Mouse (Mus musculus): ENCODE data around the gene Pank4. TPM values are rescaled to one million over a fixed set of nuclear protein-coding genes. Genes with fewer than 3 reads are reported as not detected.

Pank4 gene
- polyA plus RNA-seq, 1 experiment from 2014 or later, result 36.8 TPM

DNA sequence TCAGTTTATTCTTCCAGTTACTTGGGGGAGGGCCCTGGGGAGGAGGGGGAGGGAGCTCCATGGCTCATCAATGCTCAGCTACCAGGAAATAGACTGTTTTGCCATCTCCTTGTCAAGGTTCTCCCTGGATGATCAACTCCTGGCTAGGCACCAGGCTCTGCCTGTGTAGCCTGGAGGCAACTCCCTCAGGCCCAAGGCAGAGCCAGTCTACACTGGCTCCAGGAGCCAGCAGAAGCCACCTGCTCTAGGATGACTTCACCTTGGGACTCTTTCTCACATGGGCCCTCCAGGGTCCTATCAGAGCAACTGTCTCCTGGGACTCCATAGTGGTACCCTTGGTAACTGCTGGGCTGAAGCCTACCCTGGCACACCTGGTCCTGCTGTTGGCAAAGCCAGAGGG, 44.2 kb downstream of the Pank4 start:
- Histone ChIP-seq H3K4me3 (no peak overlapping the region), H3K4me1 (replicated peaks) (0 out of 2 replicates have a peak, but pooled peaks cover 3% of the 10 kb centered on the region), H3K9ac (no peak overlapping the region), H3K9me3 (no peaks in the 10 kb centered on the region), H3K27me3 (0 out of 2 replicates have a peak, but pooled peaks cover 5% of the 10 kb centered on the region), H3K36me3 (no peaks in the 10 kb centered on the region), H3K27ac (replicated peaks) (no peak overlapping the region), H3K4me2 (no peak overlapping the region)
- no peak for ATAC-seq (ENCODE audit: low read depth)

DNA sequence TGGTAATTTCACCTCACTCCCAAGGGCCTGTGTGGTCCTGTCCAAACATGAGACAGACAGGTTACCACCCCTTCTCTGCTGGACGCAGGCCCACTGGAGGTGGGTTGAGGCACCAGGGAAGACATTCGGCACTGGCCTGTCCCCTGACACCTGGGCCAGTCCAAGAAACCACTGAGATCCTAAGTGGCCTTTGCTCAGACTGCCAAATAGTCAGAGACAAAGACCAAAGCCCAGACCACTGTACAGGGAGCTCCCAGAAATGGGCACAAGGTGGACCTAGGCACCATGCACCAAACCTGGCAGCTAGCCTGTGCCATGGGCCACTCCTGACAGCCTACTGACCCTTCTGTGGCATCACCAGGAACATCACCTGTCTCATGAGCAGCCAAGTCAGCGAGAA, 45.3 kb downstream of the Pank4 start:
- Histone ChIP-seq H3K4me1 (replicated peaks) (peaks cover 10% of the 10 kb centered on the region), H3K9me3 (no peaks in the 10 kb centered on the region), H3K27me3 (0 out of 2 replicates have a peak, but pooled peaks cover 5% of the 10 kb centered on the region), H3K4me3 (no peak overlapping the region), H3K36me3 (no peaks in the 10 kb centered on the region), H3K9ac (no peak overlapping the region), H3K27ac (replicated peaks) (no peak overlapping the region), H3K4me2 (no peak overlapping the region)
- ATAC-seq (ENCODE audit: low read depth), result no peak
- 79% methylated on average over 3 of the region's 3 CpGs for WGBS

DNA sequence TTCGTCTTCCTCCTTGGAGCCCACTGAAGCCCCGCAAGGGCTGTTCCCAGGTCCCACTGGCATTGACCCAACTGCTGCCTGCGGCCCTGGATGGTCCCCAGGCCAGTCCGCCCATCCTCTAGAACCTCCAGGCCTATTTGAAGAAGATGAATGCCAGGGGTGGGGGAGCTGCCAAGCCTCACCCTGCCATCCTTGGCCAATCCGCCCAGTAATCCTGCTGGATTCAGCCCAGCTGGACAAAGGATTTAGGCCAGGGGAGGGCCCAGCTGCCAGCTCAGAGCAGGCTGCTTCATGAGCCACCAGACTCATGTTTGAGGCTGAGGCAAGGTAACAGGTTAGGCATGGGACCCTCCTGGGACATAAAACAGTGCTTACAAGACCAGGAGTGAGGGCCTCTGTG, 46.9 kb downstream of the Pank4 start:
- Histone ChIP-seq H3K4me3 (no peak overlapping the region), H3K4me2 (no peak overlapping the region), H3K9ac (no peak overlapping the region), H3K27me3 (0 out of 2 replicates have a peak, but pooled peaks cover 5% of the 10 kb centered on the region), H3K36me3 (no peaks in the 10 kb centered on the region), H3K27ac (replicated peaks) (no peak overlapping the region), H3K9me3 (no peaks in the 10 kb centered on the region), H3K4me1 (replicated peaks) (peaks cover 27% of the 10 kb centered on the region)
- 76% methylated on average over 5 of the region's 5 CpGs for WGBS
- ATAC-seq (ENCODE audit: low read depth), result no peak

DNA sequence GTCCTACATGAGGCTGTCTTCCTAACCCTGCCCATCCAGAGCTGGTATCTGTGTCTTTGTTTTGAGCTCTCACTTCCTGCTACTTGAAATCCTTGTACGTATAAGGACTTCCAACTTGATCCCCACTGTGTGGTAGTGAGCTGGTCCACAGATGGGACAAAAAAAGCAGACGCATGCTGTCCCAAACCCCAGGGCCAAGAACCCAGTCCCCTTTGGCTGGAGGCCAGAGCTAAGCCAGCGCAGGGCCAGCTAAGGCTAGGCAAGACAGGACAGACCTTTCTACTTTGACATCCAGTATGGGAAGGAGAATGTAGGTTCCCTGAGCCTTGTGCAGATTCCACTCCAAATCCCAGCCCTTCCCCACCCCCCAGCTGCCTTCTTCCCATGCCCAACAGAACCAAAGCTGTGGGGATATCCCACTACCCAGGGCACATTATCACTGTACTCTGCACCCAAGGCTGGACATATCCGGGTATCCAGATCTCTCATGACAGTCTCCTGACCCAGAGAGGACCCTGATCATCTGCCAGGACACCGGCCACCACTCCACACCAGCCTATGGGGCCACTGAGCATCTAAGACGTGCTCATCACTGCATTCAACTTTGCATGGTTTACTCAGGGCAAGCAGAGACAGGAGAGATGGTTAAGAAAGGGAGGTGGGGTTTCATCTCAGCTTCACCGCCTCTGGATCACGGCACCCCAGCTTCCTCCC, 47.5 kb downstream of the Pank4 start:
- Histone ChIP-seq H3K4me2 (no peak overlapping the region), H3K27me3 (0 out of 2 replicates have a peak, but pooled peaks cover 5% of the 10 kb centered on the region), H3K9ac (no peak overlapping the region), H3K4me1 (replicated peaks) (peaks cover 31% of the 10 kb centered on the region), H3K36me3 (no peaks in the 10 kb centered on the region), H3K27ac (replicated peaks) (no peak overlapping the region), H3K4me3 (no peak overlapping the region), H3K9me3 (no peaks in the 10 kb centered on the region)
- WGBS, result 78% methylated on average over 8 of the region's 8 CpGs
- ATAC-seq (ENCODE audit: low read depth), result no peak

DNA sequence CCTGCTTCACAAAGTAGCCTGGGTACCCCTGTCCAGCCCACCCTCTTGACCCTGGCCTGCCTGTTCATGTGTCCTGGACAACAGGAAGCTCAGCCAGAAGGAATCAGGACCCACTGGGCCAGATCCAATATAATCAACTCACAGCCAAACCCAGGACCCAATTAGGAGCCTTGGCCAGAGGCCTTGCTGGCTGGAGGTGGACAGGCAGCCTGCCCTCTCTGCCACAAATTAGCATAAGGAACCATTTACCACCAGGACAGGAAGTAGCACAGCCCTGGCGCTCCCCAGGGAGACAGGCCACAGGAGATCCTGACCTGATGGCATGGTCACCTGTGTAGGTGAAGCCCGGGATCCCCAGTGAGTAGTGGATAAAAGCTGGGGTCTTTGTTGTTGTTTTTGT, 48.2 kb downstream of the Pank4 start:
- no peak overlapping the region for H3K9ac ChIP-seq
- no peak overlapping the region for H3K4me2 ChIP-seq
- ATAC-seq (ENCODE audit: low read depth), result no peak
- H3K27ac ChIP-seq (replicated peaks), result no peak overlapping the region
- peaks cover 36% of the 10 kb centered on the region for H3K4me1 ChIP-seq (replicated peaks)
- H3K36me3 ChIP-seq, result no peaks in the 10 kb centered on the region
- 90% methylated on average over 2 of the region's 2 CpGs for WGBS
- H3K4me3 ChIP-seq, result no peak overlapping the region
- H3K9me3 ChIP-seq, result no peaks in the 10 kb centered on the region
- H3K27me3 ChIP-seq, result 0 out of 2 replicates have a peak, but pooled peaks cover 2% of the 10 kb centered on the region

DNA sequence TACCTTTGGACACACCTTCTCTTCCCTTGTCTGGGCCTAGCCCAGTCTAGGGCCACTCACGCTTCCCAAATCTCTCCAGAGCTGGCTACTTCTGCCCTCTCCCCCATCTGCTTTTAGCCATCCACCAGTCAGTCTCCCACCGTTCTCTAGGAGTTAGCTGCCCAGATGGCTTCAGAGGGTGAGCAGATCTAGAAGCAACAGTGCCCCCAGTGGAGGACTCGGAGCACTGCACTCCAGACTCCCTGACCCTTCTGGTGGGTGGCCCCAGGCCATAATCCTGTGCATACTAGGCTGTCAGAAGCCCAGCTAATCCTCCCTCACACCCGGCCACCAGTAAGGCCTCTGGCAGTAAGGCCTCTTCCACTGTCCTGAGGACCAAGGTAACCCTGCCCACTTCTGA, 48.9 kb downstream of the Pank4 start:
- no peaks in the 10 kb centered on the region for H3K9me3 ChIP-seq
- H3K4me3 ChIP-seq, result no peak overlapping the region
- H3K27me3 ChIP-seq, result peaks cover 3% of the 10 kb centered on the region; the same call in 1 of the 2 replicates
- WGBS, result 4% methylated on average over 4 of the region's 4 CpGs
- peaks cover 42% of the 10 kb centered on the region for H3K4me1 ChIP-seq (replicated peaks)
- no peak overlapping the region for H3K9ac ChIP-seq
- ATAC-seq (ENCODE audit: low read depth), result peak; percentile 38; the same call in 1 of the 2 replicates
- H3K4me2 ChIP-seq, result no peak overlapping the region
- H3K36me3 ChIP-seq, result no peaks in the 10 kb centered on the region
- no peak overlapping the region for H3K27ac ChIP-seq (replicated peaks)

DNA sequence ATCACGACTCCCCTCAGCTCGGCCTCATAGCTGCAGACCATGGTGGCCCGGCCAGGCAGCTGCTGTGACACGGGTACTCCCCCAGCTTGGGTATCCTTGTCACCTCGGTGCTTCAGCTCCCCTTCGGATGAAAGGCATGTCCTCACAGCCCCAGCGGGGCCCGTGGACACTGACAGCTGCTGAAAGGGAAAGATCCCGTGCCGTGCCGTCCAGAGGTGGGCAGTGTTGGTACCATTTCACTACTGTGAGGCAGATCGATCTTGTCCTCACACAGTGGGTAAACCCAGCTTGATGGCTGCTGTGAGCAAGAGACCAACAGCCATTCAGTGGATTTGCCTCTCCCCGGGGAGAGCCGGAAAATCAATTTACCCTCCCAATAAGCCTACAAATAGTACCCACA, 50.3 kb downstream of the Pank4 start:
- H3K4me1 ChIP-seq (replicated peaks), result peaks cover 56% of the 10 kb centered on the region
- H3K4me2 ChIP-seq, result no peak overlapping the region
- WGBS, result 60% methylated on average over 14 of the region's 14 CpGs
- no peak overlapping the region for H3K27ac ChIP-seq (replicated peaks)
- H3K4me3 ChIP-seq, result no peak overlapping the region
- H3K9me3 ChIP-seq, result no peaks in the 10 kb centered on the region
- no peak overlapping the region for H3K9ac ChIP-seq
- H3K36me3 ChIP-seq, result no peaks in the 10 kb centered on the region
- peaks cover 8% of the 10 kb centered on the region; the same call in 1 of the 2 replicates for H3K27me3 ChIP-seq
- ATAC-seq (ENCODE audit: low read depth), result no peak

DNA sequence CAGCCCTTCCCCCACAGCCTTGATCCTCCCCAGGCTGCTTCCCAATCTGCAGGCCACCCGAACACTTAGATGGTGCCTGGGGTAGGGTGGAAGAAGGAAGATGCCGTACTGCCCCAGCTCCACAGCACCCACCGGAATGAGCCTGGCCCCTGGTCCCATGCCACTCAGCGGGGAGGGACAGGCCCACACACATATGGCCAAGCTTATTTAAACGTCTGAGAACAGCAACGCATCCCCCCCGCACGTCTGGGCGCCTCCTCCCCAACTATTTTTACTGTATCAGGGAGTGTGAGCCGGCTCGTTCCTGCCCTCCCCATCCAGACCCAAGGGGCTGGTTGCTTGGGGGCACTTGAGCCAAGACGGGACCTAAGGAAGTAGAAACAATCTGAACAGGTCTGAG, 50.9 kb downstream of the Pank4 start:
- H3K27me3 ChIP-seq, result peaks cover 8% of the 10 kb centered on the region; the same call in 1 of the 2 replicates
- no peak overlapping the region for H3K9ac ChIP-seq
- no peak for ATAC-seq (ENCODE audit: low read depth)
- H3K4me2 ChIP-seq, result no peak overlapping the region
- H3K36me3 ChIP-seq, result no peaks in the 10 kb centered on the region
- WGBS, result 77% methylated on average over 12 of the region's 12 CpGs
- H3K4me1 ChIP-seq (replicated peaks), result peaks cover 62% of the 10 kb centered on the region
- H3K27ac ChIP-seq (replicated peaks), result no peak overlapping the region
- no peaks in the 10 kb centered on the region for H3K9me3 ChIP-seq
- no peak overlapping the region for H3K4me3 ChIP-seq

DNA sequence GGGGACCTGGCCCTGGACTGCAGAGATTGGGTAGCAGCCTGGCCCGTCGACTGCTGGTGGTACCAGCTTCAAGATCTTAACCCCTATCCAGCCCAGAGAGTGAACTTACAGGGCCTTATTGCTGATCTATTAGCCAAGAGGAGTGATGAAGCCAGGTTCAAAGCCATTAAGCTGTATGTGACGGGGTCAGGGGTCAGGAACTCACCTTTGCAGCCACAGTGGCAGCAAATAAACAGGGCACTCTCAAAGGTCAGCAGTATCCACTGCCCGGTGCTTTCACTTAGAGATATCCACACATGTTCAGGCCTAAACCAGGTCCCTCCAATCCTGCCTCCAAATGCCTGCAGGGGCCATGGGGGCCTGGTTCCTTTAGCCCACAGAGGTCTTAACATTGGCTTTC, 51.6 kb downstream of the Pank4 start:
- no peak overlapping the region for H3K4me2 ChIP-seq
- peak overlapping the region; percentile 17; the same call in 1 of the 2 replicates for H3K9ac ChIP-seq
- no peaks in the 10 kb centered on the region for H3K9me3 ChIP-seq
- peaks cover 70% of the 10 kb centered on the region for H3K4me1 ChIP-seq (replicated peaks)
- no peak for ATAC-seq (ENCODE audit: low read depth)
- H3K27me3 ChIP-seq, result peaks cover 8% of the 10 kb centered on the region; the same call in 1 of the 2 replicates
- H3K4me3 ChIP-seq, result no peak overlapping the region
- H3K36me3 ChIP-seq, result no peaks in the 10 kb centered on the region
- 80% methylated on average over 4 of the region's 4 CpGs for WGBS
- no peak overlapping the region for H3K27ac ChIP-seq (replicated peaks)

DNA sequence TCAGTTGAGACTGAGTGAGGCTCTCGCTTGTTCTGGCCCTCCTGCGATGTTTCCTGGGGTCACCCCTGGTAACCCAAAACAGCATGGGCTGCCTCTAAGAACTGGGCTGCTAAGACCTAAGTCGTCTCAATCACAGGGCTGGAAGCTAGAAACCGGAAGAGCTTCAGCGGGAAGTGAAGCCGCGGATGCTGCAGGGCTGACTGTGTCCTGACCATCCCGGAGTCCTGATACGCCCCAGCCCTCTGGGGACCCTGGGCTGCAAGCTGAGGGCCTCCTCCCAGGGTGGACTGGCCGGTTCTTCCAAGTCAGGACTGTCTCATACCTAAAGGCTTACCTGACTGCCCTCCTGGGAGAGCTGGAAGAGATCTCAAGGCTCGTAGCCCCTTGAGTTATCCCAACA, 52.9 kb downstream of the Pank4 start:
- H3K36me3 ChIP-seq, result no peaks in the 10 kb centered on the region
- no peak for ATAC-seq (ENCODE audit: low read depth)
- no peak overlapping the region for H3K27ac ChIP-seq (replicated peaks)
- peaks cover 80% of the 10 kb centered on the region for H3K4me1 ChIP-seq (replicated peaks)
- no peaks in the 10 kb centered on the region for H3K9me3 ChIP-seq
- WGBS, result 69% methylated on average over 11 of the region's 11 CpGs
- no peak overlapping the region for H3K4me3 ChIP-seq
- no peak overlapping the region for H3K9ac ChIP-seq
- peaks cover 8% of the 10 kb centered on the region; the same call in 1 of the 2 replicates for H3K27me3 ChIP-seq
- H3K4me2 ChIP-seq, result no peak overlapping the region

DNA sequence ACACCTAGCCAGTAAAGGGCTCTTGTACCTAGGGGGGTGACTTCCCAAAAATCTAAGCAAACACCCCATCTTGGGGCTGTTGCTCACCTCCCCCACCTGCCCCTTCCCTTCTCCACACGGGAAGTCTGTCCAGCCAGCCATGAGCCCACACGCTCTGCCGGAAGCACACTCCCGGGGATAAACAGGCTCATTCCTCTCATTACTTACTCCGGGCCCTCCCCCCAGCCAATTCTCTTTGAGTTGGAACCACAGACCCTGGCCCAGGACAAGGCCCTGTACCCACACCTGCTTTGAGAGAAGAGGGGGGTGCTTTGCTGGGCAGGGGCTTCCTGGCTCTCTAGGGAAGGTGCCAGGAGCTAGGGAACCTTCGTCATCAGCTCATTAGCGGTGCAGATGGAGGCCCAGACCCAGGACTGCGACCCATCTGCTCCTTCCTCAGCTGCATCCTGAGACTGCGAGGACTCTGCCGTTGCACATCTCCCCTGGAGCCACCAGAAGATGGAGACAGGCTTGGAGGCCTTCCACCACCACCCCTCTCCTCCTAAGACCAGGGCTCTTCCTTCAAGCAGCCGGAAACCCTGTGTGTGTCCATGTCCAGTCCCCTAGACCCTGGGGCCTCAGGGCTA, 53.4 kb downstream of the Pank4 start:
- H3K36me3 ChIP-seq, result no peaks in the 10 kb centered on the region
- H3K4me3 ChIP-seq, result no peak overlapping the region
- ATAC-seq (ENCODE audit: low read depth), result no peak
- H3K27me3 ChIP-seq, result peaks cover 8% of the 10 kb centered on the region; the same call in 1 of the 2 replicates
- 56% methylated on average over 11 of the region's 11 CpGs for WGBS
- H3K27ac ChIP-seq (replicated peaks), result no peak overlapping the region
- peaks cover 80% of the 10 kb centered on the region for H3K4me1 ChIP-seq (replicated peaks)
- no peak overlapping the region for H3K9ac ChIP-seq
- no peaks in the 10 kb centered on the region for H3K9me3 ChIP-seq
- no peak overlapping the region for H3K4me2 ChIP-seq

DNA sequence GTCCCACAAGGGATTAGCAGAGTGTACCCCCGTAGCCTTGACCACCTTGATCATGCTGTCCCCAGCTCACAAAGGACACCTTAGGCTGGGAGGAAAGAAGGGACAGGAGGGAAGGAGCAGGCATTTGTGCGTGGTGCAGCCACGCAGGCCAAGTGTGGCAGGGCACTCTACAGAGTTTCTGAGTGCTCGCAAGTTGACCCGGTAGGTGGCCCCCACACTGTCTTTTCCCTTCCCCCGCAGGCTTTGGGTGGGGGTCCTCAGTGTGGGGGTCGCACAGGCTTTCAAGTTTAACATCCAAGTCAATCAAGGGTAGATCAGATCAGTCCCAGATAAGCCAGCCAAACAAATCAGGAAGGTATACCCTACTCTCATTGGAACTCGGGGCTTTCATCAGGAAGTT, 54.1 kb downstream of the Pank4 start:
- Histone ChIP-seq H3K36me3 (no peaks in the 10 kb centered on the region), H3K4me3 (no peak overlapping the region), H3K27ac (replicated peaks) (no peak overlapping the region), H3K27me3 (peaks cover 8% of the 10 kb centered on the region; the same call in 1 of the 2 replicates), H3K9ac (no peak overlapping the region), H3K4me2 (no peak overlapping the region), H3K9me3 (no peaks in the 10 kb centered on the region), H3K4me1 (replicated peaks) (peaks cover 78% of the 10 kb centered on the region)
- ATAC-seq (ENCODE audit: low read depth), result no peak
- WGBS, result 75% methylated on average over 8 of the region's 8 CpGs

Data from neural tube, embryonic 13.5 days (tissue).